Mouse (Mus musculus) spleen, adult 2 months (tissue): ENCODE measurements around the gene Chrm4.

Source experiments
- CTCF ChIP-seq: fragments of 200-500 bp; IDR thresholded peaks from 2 replicates; pipeline ENCODE4 v1.5.1; 2011; ENCODE audit warnings: mild to moderate bottlenecking, inconsistent platforms; ENCODE audit not compliant: insufficient read depth, insufficient read length, insufficient replicate concordance; ENCODE audit errors: extremely low read depth
- POLR2A ChIP-seq: fragments of 200-500 bp; IDR thresholded peaks from 2 replicates; pipeline ENCODE4 v1.6.1; 2011; ENCODE audit warnings: low read depth, low read length, inconsistent platforms

DNA sequence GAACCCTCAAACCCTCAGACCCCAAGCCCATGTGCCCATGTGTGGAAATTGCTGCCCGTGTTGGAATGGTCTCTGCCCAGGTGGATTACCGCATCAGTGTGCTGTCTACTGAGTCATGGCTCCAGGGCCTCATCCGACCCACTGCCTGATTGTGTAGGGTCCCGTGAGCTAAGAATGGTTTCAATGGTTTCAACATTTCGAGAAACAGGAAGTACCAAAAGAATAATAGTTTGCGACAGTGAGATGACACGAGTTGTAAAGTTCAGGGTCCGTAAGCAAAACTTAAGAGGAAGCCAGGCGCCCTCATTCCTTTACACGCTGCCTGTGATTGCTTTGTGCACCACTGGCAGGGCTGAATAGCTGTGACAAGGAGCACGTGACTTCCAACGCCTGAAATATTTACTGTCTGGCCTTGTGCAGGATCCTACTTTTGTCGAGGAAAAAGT is 45.1 kb downstream of the Chrm4 start:
- TF ChIP-seq POLR2A (no peak), CTCF (no peak)
